Mouse (Mus musculus) left cerebral cortex, postnatal 25 days (tissue): ENCODE measurements at regions not wholly inside any gene's neighbourhood (a gene's known extent, or its start where the extent isn't known, plus 50 kb on each side); places are given as distances from the start of the nearest gene placed in this dataset.

Experiments used
- DNase-seq, 2 experiments: peaks; one replicate each; pipeline ENCODE4 v3.0.0; 2022; ENCODE audit warnings: low spot score in 2 of 2, mixed read lengths in 1 of 2
- intact Hi-C: fragments of 180-260 bp; cut with DNase I; formaldehyde crosslinking; loops from one replicate; pipeline ENCODE4 v1.15.1; 2025

- no peak for DNase-seq
- intact Hi-C loops: no loop called here
Measured at GRCm38 (mm10) chr11:19073265-19073664, 54.5 kb upstream of the Meis1 start.

GRCm38 (mm10) chr11:19073887-19074564 is 55.2 kb upstream of the Meis1 start:
- intact Hi-C loops: no loop called here
- DNase-seq: no peak

- intact Hi-C loops: no loop called here
- peak in 1 of 2 experiments; percentile 54 for DNase-seq
Measured at GRCm38 (mm10) chr11:19091101-19091857, 72.5 kb upstream of the Meis1 start.

GRCm38 (mm10) chr11:19092967-19093745 is 74.4 kb upstream of the Meis1 start:
- intact Hi-C loops: no loop called here
- DNase-seq: no peak

GRCm38 (mm10) chr11:19093749-19094148 is 75.0 kb upstream of the Meis1 start:
- DNase-seq: no peak
- intact Hi-C loops: no loop called here

- DNase-seq: no peak
- intact Hi-C loops: no loop called here
Measured at GRCm38 (mm10) chr11:19094183-19094582, 75.4 kb upstream of the Meis1 start.

- intact Hi-C loops: no loop called here
- DNase-seq: no peak
Measured at GRCm38 (mm10) chr11:19102981-19103568, 84.3 kb upstream of the Meis1 start.

- intact Hi-C loops: no loop called here
- DNase-seq: no peak
Measured at GRCm38 (mm10) chr11:19107180-19107579, 88.4 kb upstream of the Meis1 start.

- intact Hi-C loops: no loop called here
- DNase-seq: no peak
Measured at GRCm38 (mm10) chr11:19109055-19109454, 90.3 kb upstream of the Meis1 start.

- intact Hi-C loops: no loop called here
- DNase-seq: no peak
Measured at GRCm38 (mm10) chr11:19111916-19112575, 93.3 kb upstream of the Meis1 start.

GRCm38 (mm10) chr11:19117121-19117520 is 98.3 kb upstream of the Meis1 start:
- intact Hi-C loops: no loop called here
- no peak for DNase-seq

GRCm38 (mm10) chr11:19118258-19118657 is 99.5 kb upstream of the Meis1 start:
- intact Hi-C loops: no loop called here
- no peak for DNase-seq

GRCm38 (mm10) chr11:19119927-19120827 is 101.4 kb upstream of the Meis1 start:
- intact Hi-C loops: no loop called here
- DNase-seq: no peak

- no peak for DNase-seq
- intact Hi-C loops: no loop called here
Measured at GRCm38 (mm10) chr11:19120871-19121270, 102.1 kb upstream of the Meis1 start.

- DNase-seq: no peak
- intact Hi-C loops: no loop called here
Measured at GRCm38 (mm10) chr11:19135375-19136050, 116.7 kb upstream of the Meis1 start.

- DNase-seq: peak in 1 of 2 experiments; percentile 19
- intact Hi-C loops: no loop called here
Measured at GRCm38 (mm10) chr11:19138423-19138822, 119.6 kb upstream of the Meis1 start.

- intact Hi-C loops: no loop called here
- DNase-seq: no peak
Measured at GRCm38 (mm10) chr11:19138831-19139230, 120.0 kb upstream of the Meis1 start.
